Mouse (Mus musculus) MEL (cell line): ENCODE measurements around the gene Tmem212. TPM values are rescaled to one million over a fixed set of nuclear protein-coding genes. Genes with fewer than 3 reads are reported as not detected.

Experiments used
- DNase-seq: peaks from one replicate; pipeline ENCODE4 v3.0.0; 2011; ENCODE audit warnings: low read depth, low spot score
- H3K27ac ChIP-seq: 2 replicates; pipeline ENCODE4 v1.5.1; 2012; ENCODE audit warnings: low read depth, mild to moderate bottlenecking, control low read depth, low read length, moderate library complexity; ENCODE audit not compliant: control insufficient read depth
- H3K27me3 ChIP-seq, 2 experiments: fragments of 150-350 bp in 1 of 2; sonication (generic) in 1 of 2; 2 replicates each; pipeline ENCODE4 v1.6.1; 2012; ENCODE audit warnings: low read length in 2 of 2, mild to moderate bottlenecking in 2 of 2, improper control_type of control experiment in 1 of 2, moderate library complexity in 1 of 2; ENCODE audit not compliant: insufficient read depth in 2 of 2, control insufficient read depth in 1 of 2
- H3K36me3 ChIP-seq, 2 experiments: 2 replicates each; pipeline ENCODE4 v1.6.1; 2012 to 2014; ENCODE audit warnings: low read length in 2 of 2, improper control_type of control experiment in 1 of 2, inconsistent platforms in 1 of 2, mild to moderate bottlenecking in 1 of 2; ENCODE audit not compliant: insufficient read depth in 2 of 2, control insufficient read depth in 1 of 2
- H3K4me1 ChIP-seq, 2 experiments: fragments of 150-350 bp in 1 of 2; sonication (generic) in 1 of 2; 2 replicates each; pipeline ENCODE4 v1.6.1; 2012; ENCODE audit warnings: low read length in 2 of 2, improper control_type of control experiment in 1 of 2, mild to moderate bottlenecking in 1 of 2; ENCODE audit not compliant: insufficient read depth in 2 of 2, control insufficient read depth in 1 of 2
- H3K4me3 ChIP-seq, 2 experiments: fragments of 150-350 bp in 1 of 2; sonication (generic) in 1 of 2; 2 replicates each; pipeline ENCODE4 v1.5.1; 2012; ENCODE audit warnings: low read depth in 2 of 2, low read length in 2 of 2, mild to moderate bottlenecking in 2 of 2, moderate library complexity in 2 of 2, control low read depth in 1 of 2, improper control_type of control experiment in 1 of 2; ENCODE audit not compliant: control insufficient read depth in 1 of 2, insufficient read depth in 1 of 2
- H3K79me2 ChIP-seq: 2 replicates; pipeline ENCODE4 v1.6.1; 2012; ENCODE audit warnings: mild to moderate bottlenecking, low read length, moderate library complexity; ENCODE audit not compliant: control insufficient read depth, poor library complexity, insufficient read depth
- H3K9ac ChIP-seq: 2 replicates; pipeline ENCODE4 v1.6.1; 2012; ENCODE audit warnings: low read depth, mild to moderate bottlenecking, control low read depth, low read length, moderate library complexity; ENCODE audit not compliant: control insufficient read depth, poor library complexity, severe bottlenecking
- H3K9me3 ChIP-seq: fragments of 150-350 bp; sonication (generic); replicated peaks from 2 replicates; pipeline ENCODE4 v1.6.1; 2012; ENCODE audit warnings: mild to moderate bottlenecking, low read length, improper control_type of control experiment, moderate library complexity; ENCODE audit not compliant: insufficient read depth
- CTCF ChIP-seq, 3 experiments: IDR thresholded peaks in 2 of 3; conservative IDR thresholded peaks in 1 of 3; 2 replicates each; pipeline ENCODE4 v1.5.1; 2011 to 2012; ENCODE audit warnings: low read length in 3 of 3, low read depth in 2 of 3, mild to moderate bottlenecking in 2 of 3, improper control_type of control experiment in 1 of 3, inconsistent platforms in 1 of 3, mixed read lengths in 1 of 3, moderate library complexity in 1 of 3; ENCODE audit not compliant: control insufficient read depth in 1 of 3, insufficient read depth in 1 of 3, poor library complexity in 1 of 3, severe bottlenecking in 1 of 3
- E2F4 ChIP-seq: IDR thresholded peaks from 2 replicates; pipeline ENCODE4 v1.6.1; 2011; ENCODE audit warnings: low read depth, low read length, improper control_type of control experiment, borderline replicate concordance
- GABPA ChIP-seq: IDR thresholded peaks from 2 replicates; pipeline ENCODE4 v1.6.1; 2012; ENCODE audit warnings: low read depth, mild to moderate bottlenecking, inconsistent platforms, low read length, improper control_type of control experiment, moderate library complexity
- MYB ChIP-seq: IDR thresholded peaks from 2 replicates; pipeline ENCODE4 v1.6.1; 2011; ENCODE audit warnings: mild to moderate bottlenecking, low read depth, low read length, improper control_type of control experiment
- MYC ChIP-seq: IDR thresholded peaks from 2 replicates; pipeline ENCODE4 v1.6.1; 2011; ENCODE audit warnings: low read depth, mild to moderate bottlenecking, low read length, improper control_type of control experiment, moderate library complexity
- NELFE ChIP-seq: IDR thresholded peaks from 2 replicates; pipeline ENCODE4 v1.6.1; 2011; ENCODE audit warnings: low read depth, low read length, improper control_type of control experiment
- USF1 ChIP-seq: IDR thresholded peaks from 2 replicates; pipeline ENCODE4 v1.6.1; 2014; ENCODE audit warnings: low read depth, mild to moderate bottlenecking, inconsistent platforms, low read length, improper control_type of control experiment, moderate library complexity
- ZKSCAN1 ChIP-seq: IDR thresholded peaks from 2 replicates; pipeline ENCODE4 v1.6.1; 2012; ENCODE audit warnings: low read depth, mild to moderate bottlenecking, inconsistent platforms, low read length, improper control_type of control experiment, moderate library complexity
- polyA plus RNA-seq, 2 experiments: library from polyadenylated mRNA; stranded (reverse) in 1 of 2; unstranded in 1 of 2; fragments of >175 nt in 1 of 2; fragments of >200 nt in 1 of 2; gene quantifications; 2 replicates each; pipeline versions ENCODE4 v1.2.1 to v1.2.4; 2012; ENCODE audit warnings: low replicate concordance in 2 of 2, low read depth in 1 of 2; ENCODE audit not compliant: insufficient read length in 2 of 2, insufficient read depth in 1 of 2, missing spikeins in 1 of 2
- total RNA-seq: library from RNA; depleted of rRNA; stranded (reverse); fragments of 300-350 nt; gene quantifications from 2 replicates; pipeline ENCODE4 v1.2.3, GENCODE M21; 2012; rRNA removed

Gene Tmem212
- total and polyA plus RNA-seq, 3 experiments, result not detected

- TF ChIP-seq MYB (no peak), MYC (no peak), CTCF (IDR thresholded peaks at IDR 0.05 in 2 of 3, conservative IDR thresholded peaks at IDR 0.05 in 1 of 3; ENCODE audit: control insufficient read depth in 1 of 3, insufficient read depth in 1 of 3, low read depth in 2 of 3, low read length in 3 of 3, poor library complexity in 1 of 3, severe bottlenecking in 1 of 3) (no peak), E2F4 (no peak), GABPA (no peak), ZKSCAN1 (no peak), NELFE (no peak), USF1 (no peak)
- Histone ChIP-seq H3K9ac (no peak overlapping the region), H3K4me1 (no peaks in the 10 kb centered on the region)
Observed at GRCm38 (mm10) chr3:27825985-27826384, 70.2 kb downstream of the Tmem212 start.

More at GRCm38 (mm10) chr3:27825985-27826384, 70.2 kb downstream of the Tmem212 start:
- Histone ChIP-seq H3K9me3 (no peaks in the 10 kb centered on the region), H3K27ac (no peak overlapping the region), H3K79me2 (no peaks in the 10 kb centered on the region), H3K4me3 (no peak overlapping the region), H3K36me3 (no peaks in the 10 kb centered on the region), H3K27me3 (no peaks in the 10 kb centered on the region)
- DNase-seq, result no peak

Other genes starting within 250 kb of the Tmem212 start
- gene Fndc3b, start 185.1 kb downstream of the Tmem212 start, total RNA-seq, result not detected in 2 replicates
- not detected for gene Fndc3b, start 185.1 kb downstream of the Tmem212 start, polyA plus RNA-seq
- 0.03 TPM in 1 of 2 replicates, not detected in the other for gene Pld1, start 42.3 kb upstream of the Tmem212 start, total RNA-seq
- gene Pld1, start 42.3 kb upstream of the Tmem212 start, polyA plus RNA-seq, result under 1 TPM in 1 of 2 experiments, not detected in 1; 0.22 TPM